Mouse (Mus musculus) embryonic facial prominence, embryonic 14.5 days (tissue): ENCODE measurements around the gene Etfrf1. TPM values are rescaled to one million over a fixed set of nuclear protein-coding genes. Genes with fewer than 3 reads are reported as not detected.

Source experiments
- ATAC-seq: fragments of 200-750 bp; cut with Nextera tagmentation; 2 replicates; pipeline ENCODE4 v1.8.0; 2017; ENCODE audit warnings: low read depth, moderate number of reproducible peaks, moderate TSS enrichment
- DNase-seq: peaks from one replicate; pipeline ENCODE4 v3.0.0-alpha.2; 2015; ENCODE audit warnings: low spot score
- H3K27ac ChIP-seq: fragments of 300-500 bp; sonication (generic); replicated peaks from 2 replicates; pipeline ENCODE4 v1.5.1; 2014; ENCODE audit warnings: low read depth, mild to moderate bottlenecking, low read length, moderate library complexity
- H3K27me3 ChIP-seq: fragments of 300-500 bp; sonication (generic); replicated peaks from 2 replicates; pipeline ENCODE4 v1.6.1; 2014; ENCODE audit warnings: low read length; ENCODE audit not compliant: control insufficient read depth, insufficient read depth
- H3K36me3 ChIP-seq: fragments of 300-500 bp; sonication (generic); 2 replicates; pipeline ENCODE4 v1.6.1; 2014; ENCODE audit warnings: low read length, mixed read lengths; ENCODE audit not compliant: control insufficient read depth, insufficient read depth
- H3K4me1 ChIP-seq: fragments of 300-500 bp; sonication (generic); 2 replicates; pipeline ENCODE4 v1.6.1; 2014; ENCODE audit warnings: antibody characterized with exemption, low read length; ENCODE audit not compliant: control insufficient read depth, insufficient read depth
- H3K4me2 ChIP-seq: fragments of 300-500 bp; sonication (generic); 2 replicates; pipeline ENCODE4 v1.6.1; 2014; ENCODE audit warnings: low read depth, mild to moderate bottlenecking, low read length, moderate library complexity, mixed read lengths
- H3K4me3 ChIP-seq: fragments of 300-500 bp; sonication (generic); 2 replicates; pipeline ENCODE4 v1.5.1; 2014; ENCODE audit warnings: low read depth, mild to moderate bottlenecking, low read length
- H3K9ac ChIP-seq: fragments of 300-500 bp; sonication (generic); 2 replicates; pipeline ENCODE4 v1.6.1; 2014; ENCODE audit warnings: low read depth, mild to moderate bottlenecking, low read length, moderate library complexity, mixed read lengths
- H3K9me3 ChIP-seq: fragments of 300-500 bp; sonication (generic); 2 replicates; pipeline ENCODE4 v1.6.1; 2016; ENCODE audit warnings: low read length; ENCODE audit not compliant: control insufficient read depth
- WGBS: fragments of 180-500 bp; shearing (Covaris S2); extraction: QIAGEN DNeasy Blood & Tissue Kit; methylation state at CpG from one replicate; pipeline ENCODE4 v1.1.7; 2014; 5-methylcytosine and 5-hydroxymethylcytosine counted together
- polyA plus RNA-seq: library from polyadenylated mRNA; unstranded; fragments of >200 nt; fragmentation: Nextera tagmentation; extraction: Ambion mirVana; gene quantifications from 2 replicates; pipeline ENCODE4 v1.2.1, GENCODE M21; 2014

Etfrf1 gene
- polyA plus RNA-seq, 1 experiment from 2014 or later = 28.4 TPM

DNA sequence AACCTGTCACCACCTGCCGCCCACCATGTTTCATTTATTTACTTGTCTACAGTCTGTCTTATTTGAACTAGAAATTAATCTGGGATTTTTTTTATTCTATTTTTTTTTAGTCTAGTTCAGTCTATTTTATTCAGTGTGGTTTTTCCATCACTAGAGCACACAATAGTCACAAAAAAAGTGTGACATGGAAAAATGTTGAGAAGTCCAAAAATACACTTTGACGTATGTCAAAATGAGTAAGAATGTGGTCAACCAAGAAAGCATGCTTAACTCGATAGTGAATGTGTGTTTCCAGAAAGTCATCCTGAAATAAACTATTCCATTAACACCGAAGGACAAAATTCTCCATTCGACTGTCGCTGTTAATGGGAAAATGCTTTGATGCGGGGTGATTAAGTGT, 51.4 kb downstream of the Etfrf1 start:
- no peak overlapping the region for H3K9ac ChIP-seq
- 77% methylated on average over 7 of the region's 7 CpGs for WGBS
- DNase-seq = no peak
- H3K4me3 ChIP-seq = no peak overlapping the region
- no peaks in the 10 kb centered on the region for H3K9me3 ChIP-seq
- H3K27ac ChIP-seq = no peak overlapping the region
- no peak for ATAC-seq
- H3K36me3 ChIP-seq = no peaks in the 10 kb centered on the region
- H3K4me2 ChIP-seq = no peak overlapping the region
- no peaks in the 10 kb centered on the region for H3K27me3 ChIP-seq
- no peaks in the 10 kb centered on the region for H3K4me1 ChIP-seq

Other genes starting within 250 kb of the Etfrf1 start
- 34.7 and 36.0 TPM in 2 replicates for gene Bcat1, start 134.9 kb upstream of the Etfrf1 start, polyA plus RNA-seq
- 4.1 and 4.7 TPM in 2 replicates for gene Lrmp, start 95.5 kb upstream of the Etfrf1 start, polyA plus RNA-seq
- gene Casc1, start 129 bp upstream of the Etfrf1 start, polyA plus RNA-seq = 0.58 and 0.95 TPM in 2 replicates
- gene Kras, start 39.1 kb downstream of the Etfrf1 start, polyA plus RNA-seq = 70.4 and 71.3 TPM in 2 replicates